Mouse (Mus musculus) gastrocnemius, adult 2 months (tissue): ENCODE results near the gene Zfp184. TPM values are rescaled to one million over a fixed set of nuclear protein-coding genes. Genes with fewer than 3 reads are reported as not detected.
A peak's percentile ranks its signal among the peaks of the same experiment; 100 is the strongest.
"Not testable (repeated sequence)": the region's sequence is repeated elsewhere in the genome, so short reads cannot be mapped to it uniquely, and the experiment has no call there.

ENCODE experiments used
- DNase-seq: peaks from one replicate; pipeline ENCODE4 v3.0.0; 2022
- H3K27ac ChIP-seq: fragments of 200-600 bp; 2 replicates; pipeline ENCODE4 v1.8.1; 2022; ENCODE audit warnings: mild to moderate bottlenecking
- H3K4me3 ChIP-seq: fragments of 200-600 bp; 2 replicates; pipeline ENCODE4 v1.8.1; 2022; ENCODE audit warnings: mild to moderate bottlenecking, moderate library complexity
- CTCF ChIP-seq: fragments of 200-600 bp; IDR thresholded peaks from 2 replicates; pipeline ENCODE4 v1.8.1; 2022; ENCODE audit warnings: antibody characterized with exemption, mild to moderate bottlenecking, moderate library complexity
- intact Hi-C: fragments of 180-260 bp; cut with DNase I; formaldehyde crosslinking; loops from one replicate; pipeline ENCODE4 v1.15.1; 2025
- long read RNA-seq, 2 experiments: library from polyadenylated mRNA; stranded (forward); transcript quantifications; one replicate each; pipeline ENCODE4 v2.0.0; 2021
- total RNA-seq, 2 experiments: library from RNA; stranded (reverse); gene quantifications; 2 replicates each; pipeline ENCODE4 v1.2.3; 2021

Gene Zfp184
- under 1 TPM; 0.17 to 0.36 TPM for total RNA-seq
- long read RNA-seq, experiment 1, partial matches to known transcripts = 0 of 2 reads
- long read RNA-seq, experiment 1, other reads (novel, unspliced or antisense) = 0 of 2 reads
- long read RNA-seq, experiment 2, partial matches to known transcripts = 0 of 2 reads
- long read RNA-seq, experiment 2, other reads (novel, unspliced or antisense) = 1 of 2 reads

DNA sequence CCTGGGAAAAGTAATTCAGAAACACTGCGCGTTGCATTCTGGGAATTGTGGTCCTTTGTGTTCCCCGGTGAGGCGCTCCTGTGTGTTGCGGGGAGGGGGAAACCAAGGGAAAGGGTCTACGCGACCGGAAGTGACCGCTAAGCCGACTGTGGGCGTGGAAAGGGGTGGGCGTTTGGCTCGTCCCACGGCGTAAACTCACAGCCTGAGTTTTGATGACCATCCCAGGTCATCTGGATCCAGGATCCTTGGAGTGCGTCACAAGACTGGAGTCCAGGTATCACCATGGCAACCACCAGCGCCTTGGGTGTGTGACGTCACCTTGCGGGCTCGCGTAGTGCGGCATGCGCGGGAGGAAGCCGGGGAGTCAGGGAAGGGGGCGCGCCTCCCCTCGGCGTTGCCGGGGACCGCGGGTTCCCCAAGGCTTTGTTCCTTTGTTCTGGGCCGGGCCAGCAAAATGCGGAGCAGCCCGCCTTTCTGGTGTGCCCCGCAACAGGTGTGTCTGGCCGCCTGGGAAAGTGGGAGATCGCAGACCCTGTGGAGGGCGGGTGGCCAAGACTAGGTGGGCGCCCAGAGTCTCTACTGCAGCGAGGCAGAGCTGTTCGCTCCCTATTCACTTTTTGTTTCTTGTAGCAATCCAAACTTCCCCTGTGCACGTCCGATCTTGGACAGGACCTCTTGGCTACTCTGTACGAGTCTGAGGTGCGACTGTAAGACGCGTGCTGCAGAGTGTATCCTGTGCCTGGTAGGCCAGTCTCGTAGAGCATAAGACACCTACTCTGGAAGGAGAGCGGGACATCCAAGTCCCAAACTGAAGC is at the start of gene Zfp184:
TSS of gene Zfp184 (plus strand) at position 169 of the 815 bp plus-strand sequence.
- Histone ChIP-seq H3K4me3 (peak within 1 kb of the TSS; percentile 96), H3K27ac (peak within 1 kb of the TSS; percentile 81)
- intact Hi-C loops = loop anchor here (2.0 to 10.0 kb wide), 4 partner anchors 78 to 1570 kb away; no protein-coding TSS in a partner anchor
- peak; percentile 81 for DNase-seq
- TF ChIP-seq CTCF = no peak; the same call in 1 of the 2 replicates

DNA sequence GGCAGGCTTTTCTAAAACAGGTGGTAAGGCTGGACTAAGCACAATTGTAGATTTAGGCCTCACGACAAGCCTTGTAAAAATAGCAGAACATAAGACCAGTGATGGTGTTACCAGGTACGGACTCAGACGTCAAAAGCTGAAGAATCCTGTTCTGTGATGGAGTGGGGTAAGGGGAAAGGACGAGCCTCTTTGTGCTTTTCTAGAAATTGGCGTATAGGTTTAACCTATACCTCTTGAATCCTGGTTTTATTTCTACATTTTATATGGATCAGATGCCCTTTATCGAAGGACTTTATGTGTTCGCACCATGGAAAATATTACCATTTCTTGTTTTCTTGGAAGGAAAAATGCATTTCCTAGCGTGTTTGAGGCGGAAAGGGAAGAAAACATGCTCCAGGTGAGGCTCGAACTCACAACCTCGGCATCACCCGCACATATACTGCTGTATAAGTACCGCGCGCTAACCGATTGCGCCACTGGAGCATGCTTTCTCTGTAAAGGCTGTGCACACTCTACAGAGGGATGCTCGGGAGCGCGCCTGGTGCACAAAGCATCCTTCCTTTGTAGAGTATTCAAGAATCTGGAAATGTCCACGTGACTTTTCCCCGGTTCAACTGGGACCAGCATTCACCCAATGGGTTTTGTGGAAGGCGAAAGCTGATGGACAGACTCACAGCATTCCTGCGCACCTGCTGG is 48.2 kb upstream of the Zfp184 start:
- no peak for TF ChIP-seq CTCF
- intact Hi-C loops = no loop called here
- no peak overlapping the region; the same call in 1 of the 2 replicates for H3K4me3 ChIP-seq
- H3K27ac ChIP-seq = no peak overlapping the region
- no peak for DNase-seq

DNA sequence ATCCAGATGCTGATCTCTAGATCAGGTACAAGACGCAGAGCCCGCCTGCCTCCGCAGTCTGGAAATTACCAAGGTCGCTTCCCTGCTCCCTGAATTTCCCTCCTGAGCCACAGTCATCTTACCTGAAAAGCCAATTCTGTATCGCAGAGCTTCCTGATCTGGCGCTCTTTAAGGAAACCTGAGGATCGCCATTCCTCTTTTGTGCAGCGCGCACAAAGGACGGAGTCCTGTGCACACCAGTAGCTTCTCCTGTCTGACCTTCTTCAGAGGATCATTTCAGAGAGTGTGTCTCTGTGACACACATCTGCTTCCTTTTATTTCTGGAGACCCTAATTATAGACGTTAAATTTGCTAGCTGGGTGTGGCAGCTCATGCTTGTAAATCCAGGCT is 47.7 kb upstream of the Zfp184 start:
- no peak for DNase-seq
- H3K27ac ChIP-seq = no peak overlapping the region
- no peak for TF ChIP-seq CTCF
- intact Hi-C loops = no loop called here
- peak overlapping the region; percentile 28; the same call in 1 of the 2 replicates for H3K4me3 ChIP-seq

DNA sequence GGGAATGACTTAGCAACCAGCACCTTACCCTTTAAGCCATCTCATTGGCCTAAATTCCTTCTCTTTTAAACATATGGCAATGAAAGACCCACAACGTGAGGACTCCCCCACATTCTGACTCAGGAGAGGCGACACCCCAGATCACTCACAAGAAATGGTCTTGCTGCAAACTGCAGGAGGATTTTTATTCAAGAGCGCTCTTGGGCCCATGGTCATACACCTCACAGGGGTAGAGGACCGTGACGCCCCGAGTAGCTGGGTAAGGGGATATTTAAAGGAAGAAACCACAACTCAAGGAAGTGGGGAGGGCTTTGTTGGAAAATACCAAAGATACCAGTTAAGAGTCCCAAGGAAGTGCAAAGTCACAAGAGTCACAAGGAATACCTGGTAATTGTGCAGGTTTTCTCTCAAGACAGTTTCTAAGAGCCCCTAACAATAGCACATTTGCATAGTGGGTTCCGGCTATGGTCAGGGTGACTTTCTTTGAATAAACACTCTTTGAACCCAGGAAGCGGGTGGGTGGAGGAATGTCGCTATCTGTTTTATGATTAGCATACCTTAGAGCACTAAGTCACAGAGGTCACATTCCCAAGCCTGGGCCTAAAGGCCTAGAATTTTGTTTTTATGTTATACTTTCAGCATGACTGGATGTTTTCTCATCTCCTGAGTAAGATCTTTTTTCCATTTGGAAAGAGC is 43.9 kb upstream of the Zfp184 start:
- H3K27ac ChIP-seq, DNase-seq, H3K4me3 ChIP-seq, intact Hi-C loops: not testable (repeated sequence)

DNA sequence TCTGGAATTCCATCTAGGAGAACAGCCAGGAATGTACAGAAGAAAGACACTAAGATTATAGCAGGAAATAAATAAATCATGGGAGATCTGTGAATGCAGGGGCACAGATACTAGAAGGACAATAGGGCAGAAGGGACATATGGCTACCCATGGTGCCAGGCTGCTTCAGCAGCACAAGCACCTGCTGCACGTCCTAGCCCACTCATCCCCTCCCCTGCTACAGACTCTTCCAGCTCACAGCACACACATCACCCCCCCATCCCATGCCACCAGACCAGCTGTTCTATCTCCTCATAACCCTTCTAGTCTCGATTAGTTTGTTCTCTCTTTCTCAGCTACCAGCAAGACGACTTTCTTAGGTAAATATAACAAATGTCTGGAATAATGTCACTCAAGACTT is 41.4 kb upstream of the Zfp184 start:
- H3K4me3 ChIP-seq = no peak overlapping the region
- intact Hi-C loops = no loop called here
- DNase-seq = no peak
- no peak for TF ChIP-seq CTCF
- no peak overlapping the region for H3K27ac ChIP-seq

DNA sequence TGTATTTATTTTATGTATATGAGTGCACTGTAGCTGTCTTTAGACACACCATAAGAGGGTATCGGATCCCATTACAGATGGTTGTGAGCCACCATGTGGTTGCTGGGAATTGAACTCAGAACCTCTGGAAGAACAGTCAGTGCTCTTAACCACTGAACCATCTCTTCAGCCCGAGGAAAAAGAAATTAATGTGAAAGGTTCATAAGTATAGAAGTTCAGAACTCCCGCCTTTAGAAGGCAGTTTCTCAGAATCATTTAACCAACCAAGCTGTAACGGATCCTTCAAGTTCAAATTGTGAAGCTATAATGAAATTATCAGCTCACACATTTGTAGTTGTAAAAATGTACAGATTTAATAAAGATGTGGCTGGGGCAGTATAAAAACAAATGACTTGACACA is 40.8 kb upstream of the Zfp184 start:
- intact Hi-C loops, H3K27ac ChIP-seq, DNase-seq, H3K4me3 ChIP-seq: not testable (repeated sequence)

DNA sequence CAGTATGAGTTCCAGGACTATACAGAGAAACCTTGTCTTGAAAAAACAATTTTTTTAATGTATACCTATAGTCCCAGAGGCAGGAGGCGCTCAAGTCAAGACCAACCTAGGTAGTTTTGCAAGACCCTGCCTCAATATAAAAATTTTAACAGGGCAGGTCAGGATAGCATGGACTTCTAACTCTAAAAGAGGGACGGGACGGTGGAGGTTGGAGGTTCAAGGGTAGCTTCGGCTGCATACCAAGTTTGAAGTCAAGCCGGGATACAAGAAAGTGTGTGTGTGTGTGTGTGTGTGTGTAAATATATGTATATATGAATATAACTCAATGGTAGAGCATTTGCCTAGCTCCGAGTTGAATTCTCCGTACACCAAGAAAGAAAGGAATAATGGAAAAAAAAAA is 38.6 kb upstream of the Zfp184 start:
- intact Hi-C loops = loop anchor here (1.0 kb wide), 1 partner anchor 11 kb away; no protein-coding TSS in a partner anchor
- Histone ChIP-seq H3K27ac (no peak overlapping the region), H3K4me3 (no peak overlapping the region)
- no peak for DNase-seq
- TF ChIP-seq CTCF = no peak

DNA sequence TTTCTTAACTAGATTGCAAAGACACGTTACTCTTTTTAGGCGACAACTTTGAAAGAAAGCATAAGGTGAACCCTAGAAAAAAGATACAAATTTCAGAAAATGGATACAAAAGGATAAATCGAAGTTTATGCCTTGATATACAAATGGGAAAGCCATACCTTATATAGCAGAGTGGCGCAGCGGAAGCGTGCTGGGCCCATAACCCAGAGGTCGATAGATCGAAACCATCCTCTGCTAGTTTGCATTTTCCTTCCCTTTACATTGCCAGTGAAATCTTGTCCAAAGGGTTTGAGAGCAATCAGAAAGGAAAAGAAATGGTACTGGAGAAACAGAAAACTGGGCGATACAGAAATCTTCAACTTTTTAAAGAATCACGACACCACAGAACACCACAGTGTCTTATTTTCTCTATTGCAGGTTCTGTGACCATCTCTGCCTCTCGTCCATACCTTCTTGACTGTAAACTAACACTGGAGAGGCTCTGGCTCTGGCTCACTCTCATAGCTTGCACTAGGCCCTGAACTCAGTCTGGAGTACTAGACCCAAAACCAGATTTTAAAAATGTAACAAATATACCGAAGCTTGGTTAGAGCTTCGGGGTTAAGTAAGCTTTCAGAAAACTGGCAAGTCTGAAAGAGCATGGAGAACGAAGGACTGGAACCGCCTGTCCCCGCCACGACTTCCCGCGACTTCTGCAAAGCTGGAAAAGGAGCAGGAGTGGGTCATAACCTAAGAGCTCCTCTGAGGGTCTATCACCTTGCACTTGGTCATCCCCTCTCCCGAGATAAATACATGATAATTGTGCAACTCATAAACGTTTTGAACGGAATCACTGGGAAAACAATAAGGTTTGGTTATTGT is 37.7 kb upstream of the Zfp184 start:
- Histone ChIP-seq H3K27ac (no peak overlapping the region), H3K4me3 (peak overlapping the region; percentile 25; the same call in 1 of the 2 replicates)
- no peak for TF ChIP-seq CTCF
- no peak for DNase-seq
- intact Hi-C loops = loop anchor here (1.0 kb wide), 1 partner anchor 12 kb away; no protein-coding TSS in a partner anchor

DNA sequence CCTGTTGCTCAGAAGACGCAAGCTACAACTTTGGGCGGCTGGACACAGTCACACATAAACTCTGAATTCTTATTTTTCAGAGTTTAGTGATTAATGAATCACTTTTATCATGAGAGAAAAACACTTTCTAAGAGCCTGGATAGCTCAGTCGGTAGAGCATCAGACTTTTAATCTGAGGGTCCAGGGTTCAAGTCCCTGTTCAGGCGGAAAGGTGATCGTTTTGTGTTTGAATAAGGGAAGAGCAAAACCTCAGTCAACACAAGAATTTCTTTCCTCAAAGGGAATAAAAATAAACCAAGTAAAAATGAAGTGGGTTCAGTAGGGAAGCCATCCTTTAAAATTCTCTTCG is 37.1 kb upstream of the Zfp184 start:
- H3K27ac ChIP-seq, intact Hi-C loops, DNase-seq: not testable (repeated sequence)
- H3K4me3 ChIP-seq = peak overlapping the region; percentile 25; the same call in 1 of the 2 replicates

DNA sequence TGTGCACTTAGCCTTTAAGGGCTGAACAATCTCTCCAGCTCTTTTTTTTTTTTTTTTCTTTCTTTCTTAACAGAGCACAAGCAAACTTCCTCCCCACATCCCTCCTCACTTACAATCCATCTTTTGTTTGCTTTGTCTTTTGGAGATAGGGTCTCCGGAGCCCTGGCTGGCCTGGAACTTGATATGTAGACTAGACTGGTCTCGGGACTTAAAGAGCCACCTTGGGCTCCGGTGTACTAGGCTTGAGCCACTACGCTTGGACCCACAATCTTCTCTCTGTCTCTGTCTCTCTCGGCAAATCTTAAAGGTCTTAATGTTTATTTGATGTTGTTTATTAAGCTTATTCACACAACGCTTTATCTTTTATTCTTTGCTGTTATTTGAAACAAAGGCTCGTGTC is 34.2 kb upstream of the Zfp184 start:
- no peak for TF ChIP-seq CTCF
- intact Hi-C loops = no loop called here

DNA sequence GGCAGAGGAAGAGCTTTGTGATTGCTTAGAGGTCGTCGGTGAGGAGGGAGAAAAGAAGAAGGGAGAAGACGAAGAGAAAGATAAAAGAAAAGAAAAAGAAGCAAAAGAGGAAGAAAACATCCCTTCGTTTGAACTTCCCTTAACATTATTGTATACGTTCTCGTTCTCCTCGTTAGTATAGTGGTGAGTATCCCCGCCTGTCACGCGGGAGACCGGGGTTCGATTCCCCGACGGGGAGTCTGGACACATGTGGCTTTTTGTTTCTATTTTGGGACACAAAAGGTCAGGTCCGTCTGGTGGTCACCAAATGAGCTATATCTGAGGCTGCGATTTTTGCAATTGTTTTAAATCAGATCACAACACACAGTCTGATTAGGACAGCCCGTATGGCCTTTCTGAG is 33.7 kb upstream of the Zfp184 start:
- no peak for DNase-seq
- no peak overlapping the region for H3K27ac ChIP-seq
- no peak overlapping the region for H3K4me3 ChIP-seq
- intact Hi-C loops = no loop called here
- TF ChIP-seq CTCF = no peak

More for the DNA sequence above, 34.2 kb upstream of the Zfp184 start:
- no peak for DNase-seq
- Histone ChIP-seq H3K4me3 (no peak overlapping the region), H3K27ac (no peak overlapping the region)

DNA sequence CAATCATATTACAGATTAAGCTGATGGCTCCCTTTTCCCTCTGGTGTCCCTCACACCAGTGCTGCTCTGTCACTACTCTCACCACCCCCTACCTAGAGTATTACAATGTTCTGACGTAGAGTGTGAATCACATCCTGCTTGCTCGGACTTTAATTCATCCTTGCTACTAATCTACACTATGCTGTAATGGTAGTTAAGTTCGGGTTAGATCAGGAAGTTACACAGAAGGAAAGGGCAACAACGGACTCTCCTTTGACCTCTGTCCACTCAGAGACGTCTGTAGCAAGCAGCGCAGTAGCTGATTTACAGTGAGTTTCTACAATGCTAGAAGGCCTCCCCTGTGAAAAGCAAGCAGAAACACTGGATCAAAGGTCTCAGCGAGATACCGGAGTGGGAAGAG is 31.0 kb upstream of the Zfp184 start:
- TF ChIP-seq CTCF = no peak
- peak overlapping the region; percentile 55 for H3K4me3 ChIP-seq
- no peak overlapping the region for H3K27ac ChIP-seq
- intact Hi-C loops = no loop called here
- DNase-seq = no peak
